Mouse (Mus musculus): ENCODE results near the gene Bcl2l12. TPM values are rescaled to one million over a fixed set of nuclear protein-coding genes. Genes with fewer than 3 reads are reported as not detected.

Gene Bcl2l12
- polyA plus RNA-seq, 1 experiment = 6.1 TPM

DNA sequence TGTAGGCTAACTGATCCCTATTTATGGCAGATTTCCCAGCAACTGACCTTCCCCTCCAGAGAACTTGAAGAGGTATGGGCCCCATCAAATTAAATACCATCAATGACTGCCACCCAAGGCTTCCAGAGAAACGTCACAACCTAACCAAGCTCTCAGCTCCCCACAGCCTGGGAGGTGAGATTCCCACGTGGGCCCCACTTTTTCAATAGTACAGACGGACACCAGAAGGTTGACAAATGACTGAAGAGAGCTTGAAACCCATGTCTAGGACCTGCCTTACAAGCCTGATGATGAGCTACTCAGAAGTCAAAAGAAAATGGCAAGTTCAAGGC lies 13.7 kb downstream of the Bcl2l12 start:
- H3K36me3 ChIP-seq (ENCODE audit: control insufficient read depth) = peaks cover 46% of the 10 kb centered on the region
- TF ChIP-seq TAL1 (IDR thresholded peaks at IDR 0.05; ENCODE audit: low read length) (no peak), GATA1 (IDR thresholded peaks at IDR 0.05; ENCODE audit: low read length) (no peak)
- no peaks in the 10 kb centered on the region for H3K9me3 ChIP-seq (ENCODE audit: control insufficient read depth, low read length)
- H3K4me1 ChIP-seq (ENCODE audit: control insufficient read depth) = peaks cover 53% of the 10 kb centered on the region
- H3K27me3 ChIP-seq (ENCODE audit: control insufficient read depth) = no peaks in the 10 kb centered on the region
- peak overlapping the region; percentile 87 for H3K4me3 ChIP-seq (replicated peaks)

GRCm38 (mm10) chr7:44983944-44984832 lies 14.3 kb downstream of the Bcl2l12 start:
- TF ChIP-seq TAL1 (IDR thresholded peaks at IDR 0.05; ENCODE audit: low read length) (no peak), GATA1 (IDR thresholded peaks at IDR 0.05; ENCODE audit: low read length) (no peak)
- H3K4me1 ChIP-seq (ENCODE audit: control insufficient read depth) = peaks cover 51% of the 10 kb centered on the region
- H3K27me3 ChIP-seq (ENCODE audit: control insufficient read depth) = no peaks in the 10 kb centered on the region
- H3K36me3 ChIP-seq (ENCODE audit: control insufficient read depth) = peaks cover 51% of the 10 kb centered on the region
- peak overlapping the region; percentile 9 for H3K4me3 ChIP-seq (replicated peaks)
- no peaks in the 10 kb centered on the region for H3K9me3 ChIP-seq (ENCODE audit: control insufficient read depth, low read length)

GRCm38 (mm10) chr7:44983085-44983484 lies 15.4 kb downstream of the Bcl2l12 start:
- Histone ChIP-seq H3K36me3 (ENCODE audit: control insufficient read depth) (peaks cover 60% of the 10 kb centered on the region), H3K9me3 (ENCODE audit: control insufficient read depth, low read length) (no peaks in the 10 kb centered on the region), H3K4me3 (replicated peaks) (no peak overlapping the region), H3K4me1 (ENCODE audit: control insufficient read depth) (peaks cover 45% of the 10 kb centered on the region), H3K27me3 (ENCODE audit: control insufficient read depth) (no peaks in the 10 kb centered on the region)
- TF ChIP-seq TAL1 (IDR thresholded peaks at IDR 0.05; ENCODE audit: low read length) (no peak), GATA1 (IDR thresholded peaks at IDR 0.05; ENCODE audit: low read length) (no peak)

DNA sequence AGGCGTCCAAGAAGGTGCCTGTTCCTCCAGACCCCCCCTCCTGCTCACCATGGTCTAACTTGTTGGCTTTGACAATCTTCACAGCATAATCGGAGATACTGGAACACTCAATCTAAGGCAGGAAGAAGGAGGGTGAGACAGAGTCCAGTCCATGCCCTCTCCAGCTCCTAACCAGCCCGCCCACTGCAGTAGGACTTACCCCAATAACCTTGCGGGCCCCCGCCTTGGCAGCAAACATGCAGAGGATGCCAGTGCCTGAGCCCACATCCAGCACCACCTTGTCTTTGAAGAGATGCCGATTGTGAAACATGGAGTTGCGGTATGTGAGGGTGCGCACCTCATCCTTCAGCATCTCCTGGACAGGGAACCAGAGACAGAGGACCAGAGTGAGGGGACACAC lies 17.0 kb downstream of the Bcl2l12 start:
- no peaks in the 10 kb centered on the region for H3K27me3 ChIP-seq (ENCODE audit: control insufficient read depth)
- no peak overlapping the region for H3K4me3 ChIP-seq (replicated peaks)
- peaks cover 31% of the 10 kb centered on the region for H3K4me1 ChIP-seq (ENCODE audit: control insufficient read depth)
- H3K9me3 ChIP-seq (ENCODE audit: control insufficient read depth, low read length) = no peaks in the 10 kb centered on the region
- TF ChIP-seq GATA1 (IDR thresholded peaks at IDR 0.05; ENCODE audit: low read length) = no peak
- TF ChIP-seq TAL1 (IDR thresholded peaks at IDR 0.05; ENCODE audit: low read length) = no peak
- peaks cover 75% of the 10 kb centered on the region for H3K36me3 ChIP-seq (ENCODE audit: control insufficient read depth)

- H3K27me3 ChIP-seq (ENCODE audit: control insufficient read depth) = peaks cover 1% of the 10 kb centered on the region; the same call in 1 of the 2 replicates
Measured at GRCm38 (mm10) chr7:44978300-44978699, 20.2 kb downstream of the Bcl2l12 start.

DNA sequence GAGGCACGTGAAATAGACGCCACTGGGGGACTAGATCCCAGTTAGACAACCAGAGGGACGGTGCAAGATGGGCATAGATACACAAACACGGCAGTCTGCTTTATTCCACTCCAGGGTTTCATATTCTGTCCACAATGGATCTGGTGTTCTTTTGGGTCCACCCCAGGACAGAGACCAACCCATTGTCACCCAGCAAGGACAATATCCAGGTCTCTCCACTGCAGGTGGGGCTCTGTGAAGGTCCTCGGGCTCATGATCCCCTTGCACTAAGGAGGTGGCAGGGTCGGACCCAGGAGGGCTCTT lies 23.4 kb downstream of the Bcl2l12 start:
- H3K36me3 ChIP-seq (ENCODE audit: control insufficient read depth) = peaks cover 48% of the 10 kb centered on the region
- H3K9me3 ChIP-seq (ENCODE audit: control insufficient read depth, low read length) = no peaks in the 10 kb centered on the region
- H3K27me3 ChIP-seq (ENCODE audit: control insufficient read depth) = peaks cover 14% of the 10 kb centered on the region
- TF ChIP-seq TAL1 (IDR thresholded peaks at IDR 0.05; ENCODE audit: low read length) (no peak), GATA1 (IDR thresholded peaks at IDR 0.05; ENCODE audit: low read length) (no peak)
- H3K4me1 ChIP-seq (ENCODE audit: control insufficient read depth) = peaks cover 44% of the 10 kb centered on the region
- H3K4me3 ChIP-seq (replicated peaks) = peak overlapping the region; percentile 52

More at GRCm38 (mm10) chr7:44978300-44978699, 20.2 kb downstream of the Bcl2l12 start:
- H3K36me3 ChIP-seq (ENCODE audit: control insufficient read depth) = peaks cover 76% of the 10 kb centered on the region
- peaks cover 27% of the 10 kb centered on the region for H3K4me1 ChIP-seq (ENCODE audit: control insufficient read depth)
- H3K4me3 ChIP-seq (replicated peaks) = no peak overlapping the region
- H3K9me3 ChIP-seq (ENCODE audit: control insufficient read depth, low read length) = no peaks in the 10 kb centered on the region
- TF ChIP-seq TAL1 (IDR thresholded peaks at IDR 0.05; ENCODE audit: low read length) = no peak
- TF ChIP-seq GATA1 (IDR thresholded peaks at IDR 0.05; ENCODE audit: low read length) = no peak

- Histone ChIP-seq H3K4me1 (ENCODE audit: control insufficient read depth) (peaks cover 46% of the 10 kb centered on the region), H3K4me3 (replicated peaks) (peak within 1 kb of the TSS; percentile 52), H3K27me3 (ENCODE audit: control insufficient read depth) (peaks cover 14% of the 10 kb centered on the region), H3K9me3 (ENCODE audit: control insufficient read depth, low read length) (no peaks in the 10 kb centered on the region), H3K36me3 (ENCODE audit: control insufficient read depth) (peaks cover 43% of the 10 kb centered on the region)
- TF ChIP-seq GATA1 (IDR thresholded peaks at IDR 0.05; ENCODE audit: low read length) = no peak
- TF ChIP-seq TAL1 (IDR thresholded peaks at IDR 0.05; ENCODE audit: low read length) = no peak
Measured at GRCm38 (mm10) chr7:44974383-44975116, 24.0 kb downstream of the Bcl2l12 start, which contains the start of gene Cpt1c. Gene Cpt1c (minus strand): TSS chr7:44974851.

- Histone ChIP-seq H3K9me3 (ENCODE audit: control insufficient read depth, low read length) (no peaks in the 10 kb centered on the region), H3K27me3 (ENCODE audit: control insufficient read depth) (peaks cover 14% of the 10 kb centered on the region), H3K36me3 (ENCODE audit: control insufficient read depth) (peaks cover 33% of the 10 kb centered on the region), H3K4me1 (ENCODE audit: control insufficient read depth) (peaks cover 46% of the 10 kb centered on the region), H3K4me3 (replicated peaks) (no peak overlapping the region)
- TF ChIP-seq TAL1 (IDR thresholded peaks at IDR 0.05; ENCODE audit: low read length) (no peak), GATA1 (IDR thresholded peaks at IDR 0.05; ENCODE audit: low read length) (no peak)
Measured at GRCm38 (mm10) chr7:44973415-44974130, 24.9 kb downstream of the Bcl2l12 start.

DNA sequence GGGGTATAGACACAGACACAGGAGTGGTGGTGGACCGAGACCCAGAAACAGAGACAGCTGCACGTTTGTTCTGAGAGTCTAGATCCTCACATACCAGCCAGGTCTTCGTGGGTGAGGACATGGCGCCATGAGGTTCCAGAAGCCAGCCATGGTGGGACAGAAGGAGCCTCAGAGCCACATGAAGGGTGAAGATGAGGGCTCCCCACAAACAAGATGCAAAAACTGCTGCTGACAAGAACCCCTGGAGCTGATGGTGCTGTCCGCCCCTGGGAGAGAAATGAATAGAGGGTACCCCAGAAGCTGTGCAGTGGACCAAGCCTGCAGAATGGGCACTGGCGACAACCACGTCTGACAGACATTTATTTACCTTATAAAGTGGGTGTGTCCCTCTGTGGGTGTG lies 27.4 kb downstream of the Bcl2l12 start:
- H3K27me3 ChIP-seq (ENCODE audit: control insufficient read depth) = peaks cover 14% of the 10 kb centered on the region
- H3K36me3 ChIP-seq (ENCODE audit: control insufficient read depth) = peaks cover 9% of the 10 kb centered on the region
- no peaks in the 10 kb centered on the region for H3K9me3 ChIP-seq (ENCODE audit: control insufficient read depth, low read length)
- H3K4me1 ChIP-seq (ENCODE audit: control insufficient read depth) = peaks cover 53% of the 10 kb centered on the region
- no peak overlapping the region for H3K4me3 ChIP-seq (replicated peaks)
- TF ChIP-seq TAL1 (IDR thresholded peaks at IDR 0.05; ENCODE audit: low read length) (no peak), GATA1 (IDR thresholded peaks at IDR 0.05; ENCODE audit: low read length) (no peak)
